Mouse (Mus musculus): ENCODE results near the gene Map4k5. TPM values are rescaled to one million over a fixed set of nuclear protein-coding genes. Genes with fewer than 3 reads are reported as not detected.

The Map4k5 gene
- total RNA-seq, 2 experiments from 2014 or later = 38.7 to 40.7 TPM

DNA sequence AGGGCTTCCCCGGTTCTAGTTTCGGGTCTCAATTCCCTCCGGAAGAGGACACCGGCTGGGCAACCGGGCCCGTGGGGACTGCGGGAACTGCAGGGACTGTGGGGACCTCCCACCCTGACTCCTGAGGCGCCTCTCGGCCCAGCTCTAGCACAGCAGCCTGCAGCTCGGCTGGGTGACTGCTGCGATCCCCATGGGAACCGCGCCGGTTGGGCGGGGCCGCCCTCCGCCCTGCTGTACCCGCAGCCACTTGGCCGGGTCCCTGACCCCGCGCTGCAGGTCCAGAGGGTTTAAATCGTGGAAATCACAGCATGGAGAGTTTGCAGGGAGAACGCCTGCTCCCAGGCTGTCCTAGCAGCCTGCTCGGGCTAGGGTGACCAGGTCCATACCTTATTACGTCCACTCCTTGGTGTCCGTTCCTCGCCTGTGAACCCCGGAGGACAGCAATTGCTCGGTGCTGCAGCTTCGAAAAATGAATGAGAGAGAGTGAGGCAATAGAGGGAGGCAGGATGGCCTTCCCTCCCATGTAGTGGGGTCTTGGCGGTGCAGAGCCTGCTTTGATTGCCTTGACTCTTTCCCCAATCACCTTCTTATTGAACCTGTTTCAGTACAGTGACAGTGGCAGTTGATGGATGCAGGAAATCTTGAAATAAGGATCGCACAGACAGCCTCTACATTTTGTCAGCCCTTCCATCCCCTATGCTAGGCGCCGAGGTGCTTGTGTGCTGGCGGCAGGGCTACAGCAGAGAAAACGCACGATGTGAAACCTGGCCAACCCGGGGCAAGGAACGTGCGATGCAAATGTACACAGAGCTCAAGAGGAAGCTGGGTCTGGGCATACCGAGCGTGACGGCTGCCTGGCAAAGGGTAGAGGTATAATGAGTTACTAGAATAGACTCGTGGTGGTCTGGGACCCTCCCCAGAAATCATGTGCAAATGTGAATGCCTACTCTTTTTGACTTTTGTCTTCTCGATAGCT lies 102.2 kb downstream of the Map4k5 start, which contains the start of gene Cdkl1:
Cdkl1 (minus strand) TSS at position 738 of the 976 bp plus-strand sequence.
- peak; percentile 55 to 61 for DNase-seq
- intact Hi-C loops (cut with DNase I) = no loop called here

DNA sequence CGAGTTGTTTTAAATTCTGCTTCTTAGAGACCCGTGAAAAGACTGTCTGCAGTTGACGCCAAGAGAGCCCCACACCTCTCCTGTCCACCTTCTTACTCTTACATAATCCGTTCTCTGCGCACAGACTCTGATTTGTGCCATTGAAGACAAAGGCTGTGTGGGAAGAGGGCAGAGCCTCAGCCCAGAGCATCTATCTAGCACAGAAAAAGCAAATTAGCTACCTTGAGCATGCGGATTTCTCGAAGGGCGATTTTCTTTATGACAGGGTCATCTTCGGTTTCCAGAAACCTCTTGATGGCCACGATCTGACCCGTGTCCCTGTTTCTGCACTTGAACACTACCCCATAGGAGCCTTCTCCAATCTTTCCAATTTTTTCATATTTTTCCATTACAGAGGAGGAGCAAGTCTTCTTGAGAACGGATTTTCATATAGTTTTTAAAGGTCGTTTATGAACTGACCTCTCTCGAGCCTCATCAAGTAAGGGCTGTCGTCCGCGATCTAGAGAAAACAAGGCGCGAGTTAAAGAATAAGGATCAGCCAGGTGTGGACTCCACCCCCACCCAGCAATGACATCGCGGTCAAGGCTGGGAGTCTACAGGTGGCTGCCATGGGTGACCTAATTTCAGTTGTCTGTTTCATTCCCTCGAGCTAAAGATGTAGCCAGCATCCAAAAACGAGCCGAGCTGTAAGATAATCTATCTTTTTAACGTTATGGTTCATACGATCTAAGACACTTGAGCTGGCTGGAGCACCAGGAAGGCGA lies 103.1 kb downstream of the Map4k5 start:
- DNase-seq = no peak
- intact Hi-C loops (cut with DNase I) = no loop called here

DNA sequence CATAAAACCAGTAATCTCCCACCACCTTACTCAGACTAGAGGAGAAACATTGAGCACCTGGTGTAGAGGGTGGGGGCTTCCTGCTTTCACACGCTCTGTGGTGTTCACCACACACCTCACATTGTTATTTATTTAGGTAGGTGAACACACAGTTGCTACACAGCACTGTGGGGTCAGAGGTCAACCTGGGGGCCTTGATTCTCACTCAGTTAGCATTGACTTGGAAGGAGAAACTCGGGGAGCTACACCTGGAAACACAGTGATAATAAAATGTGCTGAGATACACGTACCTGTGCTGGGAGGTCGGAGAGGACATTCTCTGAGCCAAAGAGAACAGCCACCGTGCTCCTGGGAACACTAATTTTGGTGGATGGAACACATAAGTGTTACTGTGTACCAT lies 104.6 kb downstream of the Map4k5 start:
- intact Hi-C loops (cut with DNase I) = no loop called here
- DNase-seq = no peak

DNA sequence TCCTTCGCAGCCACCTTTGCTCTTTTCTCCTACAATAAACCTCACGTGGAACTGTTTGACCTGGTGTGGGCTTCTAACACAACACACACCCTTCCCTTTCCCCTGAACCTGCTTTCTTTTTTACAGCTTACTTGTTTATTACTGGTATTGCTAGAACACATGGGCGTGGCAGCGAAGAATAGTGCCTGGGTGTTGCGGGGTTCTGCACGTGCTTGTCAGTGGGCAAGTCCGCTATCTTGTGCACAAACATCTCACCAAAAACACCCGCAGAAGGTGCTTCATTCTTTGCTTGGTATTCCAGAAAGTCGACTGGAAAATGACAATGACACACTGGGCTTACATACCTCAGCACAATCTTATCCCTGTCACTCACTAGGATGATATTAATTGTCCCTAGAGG lies 107.5 kb downstream of the Map4k5 start:
- no peak for DNase-seq
- intact Hi-C loops (cut with DNase I) = no loop called here

DNA sequence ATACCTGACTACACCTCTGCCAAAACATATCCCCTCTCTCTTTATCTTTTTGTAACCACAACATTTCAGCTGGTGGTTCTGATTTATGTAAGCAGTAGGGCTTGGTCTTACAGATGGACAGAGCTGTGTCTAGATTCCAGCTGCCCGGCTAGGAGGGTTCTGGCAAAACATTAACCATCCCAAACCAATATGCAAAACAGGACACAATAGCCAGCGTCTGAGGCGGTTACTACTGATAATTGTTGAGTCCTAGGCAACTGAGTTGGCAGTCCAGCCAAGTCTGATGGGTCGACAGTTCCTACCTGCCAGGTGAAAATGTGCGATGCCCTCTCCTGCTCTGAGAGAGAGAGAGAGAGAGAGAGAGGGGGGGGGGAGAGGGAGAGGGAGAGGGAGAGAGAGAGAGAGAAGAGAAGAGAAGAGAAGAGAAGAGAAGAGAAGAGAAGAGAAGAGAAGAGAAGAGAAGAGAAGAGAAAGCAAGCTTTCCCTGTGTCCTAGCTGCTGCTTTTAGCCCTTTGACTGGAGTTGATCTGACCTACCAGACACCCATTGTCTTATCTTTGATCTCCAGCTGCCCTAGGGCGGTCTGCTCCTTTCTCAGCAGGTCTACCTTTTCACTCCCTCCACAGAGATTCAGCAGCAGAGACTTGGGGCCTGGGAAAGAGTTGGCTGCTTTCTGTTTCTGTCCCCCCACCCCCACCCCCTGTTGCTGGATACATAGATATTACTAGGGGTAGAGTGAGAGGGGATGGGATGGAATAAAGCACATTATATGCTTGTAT lies 109.6 kb downstream of the Map4k5 start:
- no peak for DNase-seq
- intact Hi-C loops (cut with DNase I) = no loop called here

DNA sequence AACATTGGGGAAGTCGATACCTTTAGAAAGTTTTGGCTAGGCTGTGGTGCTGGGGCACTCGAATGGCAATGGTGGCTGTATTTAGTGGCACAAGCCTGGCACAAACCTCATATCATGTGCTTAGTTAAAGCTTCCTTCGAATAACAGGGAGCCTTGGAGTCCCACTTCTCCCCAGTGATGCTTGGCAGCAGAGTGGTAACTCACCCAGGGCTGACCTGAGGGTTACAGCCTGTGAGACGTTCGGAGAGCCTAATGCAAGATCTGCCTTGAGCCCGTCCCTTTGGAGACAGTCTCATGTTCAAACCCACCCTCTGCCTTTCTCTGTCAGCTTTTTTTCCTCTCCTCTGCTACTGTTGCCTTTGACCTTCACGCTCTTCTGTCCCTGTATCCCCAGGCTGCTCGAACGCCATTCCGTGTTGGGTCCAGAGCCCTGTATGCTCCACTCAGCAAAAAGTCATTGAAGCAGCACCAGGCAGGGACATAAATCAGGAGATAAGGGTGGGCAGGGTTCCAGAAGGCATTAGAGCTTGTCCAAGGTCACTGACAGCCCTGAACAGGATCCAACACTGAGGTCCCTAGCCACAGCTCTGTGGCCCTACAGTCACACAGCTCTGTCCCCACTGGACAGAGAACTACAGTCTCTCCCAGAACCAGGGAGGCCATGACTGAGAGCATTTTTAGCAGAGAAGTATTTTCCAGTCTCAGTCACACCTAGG lies 110.9 kb downstream of the Map4k5 start:
- intact Hi-C loops (cut with DNase I) = no loop called here
- DNase-seq = peak; percentile 31 to 40

DNA sequence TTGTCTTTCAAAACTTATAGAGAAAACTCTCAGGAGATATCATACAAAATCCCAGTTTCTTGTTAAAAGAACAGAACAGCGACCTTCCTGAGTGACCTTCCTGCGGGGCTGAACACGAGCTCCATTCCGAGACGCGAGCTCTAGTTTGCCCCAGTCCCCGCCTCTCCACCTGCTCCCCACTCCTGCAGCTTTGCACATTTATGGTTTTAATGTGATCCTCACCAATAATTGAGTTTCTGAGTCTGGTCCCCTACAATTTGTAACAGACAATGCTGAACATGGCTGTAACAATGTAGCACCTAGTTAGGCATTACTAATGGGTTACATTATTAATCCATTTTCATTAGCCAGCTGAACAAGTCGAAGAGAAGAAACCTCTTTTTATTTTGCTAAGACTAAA lies 111.5 kb downstream of the Map4k5 start:
- intact Hi-C loops (cut with DNase I) = no loop called here

DNA sequence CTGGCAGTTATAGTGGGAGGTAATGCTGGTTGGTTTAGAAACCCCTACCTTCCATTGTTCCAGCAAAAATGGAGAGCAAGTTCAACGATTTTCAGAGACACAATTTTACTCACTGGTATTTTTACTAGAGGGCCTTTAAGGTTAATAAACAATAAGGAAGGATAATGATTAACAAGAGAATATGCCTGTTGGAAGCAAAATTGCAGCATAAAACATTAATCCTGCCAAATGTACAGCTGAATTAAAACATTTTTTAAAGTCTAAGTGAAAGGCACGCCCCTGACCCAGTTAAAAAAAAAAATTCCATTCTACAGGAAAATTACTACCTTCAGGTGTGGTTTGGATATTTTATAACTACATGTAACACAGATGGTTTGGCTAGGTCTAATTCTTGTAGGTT lies 115.0 kb downstream of the Map4k5 start:
- DNase-seq = no peak
- intact Hi-C loops (cut with DNase I) = no loop called here

More for the DNA sequence above, 111.5 kb downstream of the Map4k5 start:
- DNase-seq = no peak

DNA sequence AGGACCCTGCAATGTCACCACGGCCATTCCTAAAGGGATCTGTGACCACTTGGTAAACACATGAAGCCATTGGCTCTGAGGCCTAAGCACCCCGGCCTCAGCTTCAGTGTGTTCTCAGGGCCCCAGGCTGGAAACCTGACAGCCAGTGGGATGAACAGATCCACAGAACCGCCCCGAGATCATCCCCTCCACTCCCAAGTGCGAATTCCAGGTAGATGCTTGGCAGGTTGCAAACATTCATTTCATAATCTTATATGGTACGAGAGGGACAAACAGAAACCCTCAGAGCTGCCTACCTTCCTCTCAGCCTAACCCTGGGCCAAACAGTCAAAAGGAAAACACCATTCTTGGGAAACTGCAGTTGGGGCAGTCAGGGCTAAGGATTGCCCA lies 115.7 kb downstream of the Map4k5 start:
- intact Hi-C loops (cut with DNase I) = no loop called here
- DNase-seq = no peak

DNA sequence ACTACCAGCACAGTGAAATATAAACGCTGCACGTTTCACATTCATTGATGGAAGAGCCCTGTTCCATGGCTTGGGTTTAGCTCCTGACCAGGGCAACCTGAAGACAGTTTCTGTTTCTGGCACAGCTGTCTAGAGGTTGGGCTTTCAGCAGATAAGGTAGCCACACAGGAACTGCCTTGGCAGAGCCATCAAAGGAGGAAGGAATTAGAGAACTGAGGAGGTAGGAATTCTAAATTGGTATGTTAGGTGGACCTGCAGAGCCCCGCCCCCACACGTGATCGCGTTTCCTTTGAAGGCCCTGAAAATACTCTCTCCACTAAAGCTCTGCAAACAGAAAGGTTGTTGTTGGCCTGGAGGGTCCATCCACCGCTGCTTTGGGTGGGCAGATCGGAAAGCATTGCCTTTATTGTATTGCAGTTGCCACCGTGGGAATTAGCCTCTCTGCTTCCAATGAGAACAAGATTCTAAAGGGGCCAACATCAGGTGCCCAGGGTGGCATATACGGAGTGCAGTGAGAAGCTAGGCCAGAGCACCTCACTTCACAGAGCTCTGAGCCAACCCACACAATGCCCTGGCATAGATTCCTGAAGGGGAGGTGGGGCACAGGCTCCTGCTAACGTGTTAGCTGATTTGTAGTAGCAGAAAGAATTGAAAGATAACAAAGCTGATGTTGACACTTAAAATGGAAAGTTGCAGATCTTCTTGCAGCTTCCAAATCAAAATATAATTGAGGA lies 116.2 kb downstream of the Map4k5 start:
- no peak for DNase-seq
- intact Hi-C loops (cut with DNase I) = no loop called here

DNA sequence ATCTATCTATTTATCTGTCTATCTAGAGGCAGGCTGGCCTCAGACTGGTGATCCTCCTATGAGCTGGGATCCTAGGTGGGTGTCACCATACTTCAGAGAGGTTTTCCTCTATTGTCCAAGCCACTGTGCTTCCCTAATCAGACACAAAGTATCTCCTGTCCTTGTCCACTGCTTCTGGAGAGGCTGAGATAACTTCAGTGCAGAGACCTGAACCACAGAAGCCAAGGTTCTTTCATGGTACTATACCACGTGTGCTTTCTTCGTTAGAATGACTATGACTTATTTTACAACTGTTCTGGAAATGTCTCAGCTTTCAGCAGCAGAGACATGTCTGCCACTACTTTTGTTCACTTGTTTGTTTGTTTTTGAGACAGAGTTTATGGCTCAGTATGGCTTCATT lies 124.2 kb downstream of the Map4k5 start:
- DNase-seq = no peak
- intact Hi-C loops (cut with DNase I) = no loop called here

DNA sequence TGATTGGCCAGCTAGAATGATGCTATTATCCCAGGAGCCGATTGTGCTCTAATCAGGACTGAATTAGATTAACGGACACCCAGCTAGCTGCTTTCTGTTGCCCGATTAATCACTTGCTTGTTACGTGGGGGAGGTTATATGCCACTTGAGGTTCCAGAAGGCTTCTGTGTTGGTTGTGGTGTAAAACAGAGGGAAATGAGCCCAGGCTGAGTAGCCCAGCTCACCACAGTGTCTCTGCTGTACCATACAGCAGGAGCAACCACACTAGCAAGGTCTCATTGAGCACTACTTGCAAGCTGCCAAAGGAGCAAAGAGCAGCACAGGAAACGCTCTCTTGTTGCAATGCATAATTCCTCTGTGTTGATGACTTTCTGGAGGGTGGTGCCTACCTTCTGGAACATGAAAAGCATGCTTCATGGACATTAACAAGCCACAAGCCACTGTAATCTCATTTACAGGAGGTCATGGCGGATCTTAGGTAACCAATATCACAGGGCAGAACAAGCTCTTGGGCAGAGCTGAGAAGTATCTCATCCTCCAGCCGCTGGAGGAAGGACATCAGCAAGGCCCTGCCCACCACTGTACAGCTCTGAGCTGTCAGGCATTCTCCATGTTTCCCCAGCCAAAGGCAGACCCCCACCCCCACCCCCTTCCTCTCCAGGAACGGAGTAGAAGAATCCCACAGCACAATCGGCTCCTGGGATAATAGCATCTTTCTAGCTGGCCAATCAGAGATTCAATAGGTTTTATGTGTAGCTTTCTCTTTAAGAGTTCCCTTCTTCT lies 125.3 kb downstream of the Map4k5 start:
- intact Hi-C loops (cut with DNase I) = no loop called here
- no peak for DNase-seq

DNA sequence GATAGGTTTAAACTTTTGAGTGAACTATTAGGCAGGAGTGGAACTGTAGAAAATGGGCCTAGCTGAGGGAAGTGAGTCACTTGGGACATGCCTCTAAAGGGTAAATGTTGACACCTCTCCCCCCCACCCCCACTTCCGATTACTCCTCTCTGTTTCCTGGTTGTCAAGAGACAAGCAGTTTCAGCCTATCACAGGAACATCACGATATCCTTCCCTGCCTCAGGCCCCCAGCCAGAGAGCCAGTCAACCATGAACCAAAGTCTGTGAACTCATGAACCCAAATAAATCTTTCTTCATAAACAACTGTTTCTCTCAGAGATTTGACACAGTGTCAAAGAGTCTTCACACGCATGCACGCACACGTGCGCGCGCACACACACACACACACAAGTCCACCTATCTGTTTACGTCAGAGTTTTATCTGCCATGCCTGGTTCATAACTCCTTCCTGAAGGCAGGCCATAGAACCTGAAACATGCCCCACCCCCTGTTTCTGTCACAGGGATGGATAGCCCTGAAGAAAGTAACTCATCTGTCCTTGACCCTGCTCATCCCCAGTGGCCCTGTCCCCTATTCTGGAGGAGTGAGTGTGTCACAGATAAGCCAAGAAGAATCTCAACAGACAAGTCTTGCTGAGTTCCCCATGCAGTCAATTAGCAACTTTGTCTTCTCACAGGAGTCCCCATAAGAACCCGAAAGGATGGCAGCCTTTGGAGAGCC lies 126.7 kb downstream of the Map4k5 start:
- intact Hi-C loops (cut with DNase I) = no loop called here

DNA sequence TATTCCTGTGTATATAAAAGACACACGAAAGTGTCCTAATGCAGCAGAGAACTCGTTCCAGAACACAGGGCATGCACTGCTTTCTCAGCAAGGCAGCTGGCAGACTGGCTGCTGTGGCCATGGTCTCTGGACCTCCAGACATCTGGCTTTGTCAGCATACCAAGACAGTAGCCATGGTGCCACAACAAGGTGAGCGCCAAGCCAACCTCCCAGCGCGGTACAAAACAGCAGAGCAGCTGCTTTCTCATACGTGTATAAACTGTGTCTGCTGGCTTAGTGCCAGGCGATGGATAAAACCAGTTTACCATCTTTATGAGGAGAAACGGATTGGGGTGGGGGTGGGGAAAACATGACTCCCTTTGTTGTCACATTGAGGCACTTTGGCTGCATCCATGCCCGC lies 127.5 kb downstream of the Map4k5 start:
- intact Hi-C loops (cut with DNase I) = no loop called here
- DNase-seq = no peak

More for the DNA sequence above, 126.7 kb downstream of the Map4k5 start:
- no peak for DNase-seq

DNA sequence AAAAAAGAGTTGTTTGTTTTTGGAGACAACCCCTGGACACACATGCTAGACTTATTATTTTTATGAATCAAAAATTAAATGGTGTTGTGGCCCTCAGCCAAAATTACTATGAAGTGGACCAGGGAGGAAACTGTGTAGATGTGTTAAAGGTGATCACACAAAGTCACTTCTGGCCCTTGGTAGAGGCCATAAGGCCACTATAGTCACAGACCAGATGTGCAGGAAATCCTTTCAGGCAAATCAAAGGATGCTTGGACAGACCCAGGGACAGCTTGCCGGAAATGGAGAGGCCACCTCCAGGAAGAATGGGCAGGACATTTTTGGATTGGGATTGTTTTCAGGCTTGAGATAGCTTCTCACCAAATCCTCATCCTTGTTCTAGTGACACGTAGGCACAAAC lies 131.4 kb downstream of the Map4k5 start:
- peak; percentile 28 to 45 for DNase-seq
- intact Hi-C loops (cut with DNase I) = no loop called here

DNA sequence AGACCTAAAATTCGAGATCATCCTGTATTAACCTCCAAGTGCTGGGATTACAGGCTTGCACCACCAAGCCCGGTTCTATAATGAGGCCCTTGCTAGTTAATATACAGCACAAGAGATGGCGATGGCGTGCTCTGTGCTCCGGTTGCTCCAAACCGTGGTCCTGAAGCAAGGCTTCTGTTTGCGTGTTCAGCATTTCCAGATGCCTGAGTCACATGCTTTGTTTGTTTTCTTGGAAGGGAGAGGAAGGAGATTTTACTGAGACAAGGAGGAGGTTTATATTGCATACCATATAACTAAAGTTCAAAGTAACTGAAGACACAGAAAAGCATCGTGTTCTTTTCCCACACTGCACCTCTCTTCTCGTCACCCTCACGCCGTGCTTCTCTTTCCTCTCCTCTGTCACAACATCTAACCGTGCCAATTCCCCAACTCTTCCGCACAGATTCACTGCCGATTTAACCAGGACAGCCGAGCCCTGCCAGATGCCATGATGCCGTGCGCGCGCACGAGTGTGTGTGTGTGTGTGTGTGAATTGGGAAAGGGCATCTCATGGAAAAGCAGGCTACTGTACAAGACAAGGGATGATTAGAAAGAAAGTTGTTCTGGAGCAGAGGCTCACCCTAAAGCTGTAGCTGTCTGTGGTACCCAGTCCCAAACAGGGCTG lies 132.1 kb downstream of the Map4k5 start:
- no peak for DNase-seq
- intact Hi-C loops (cut with DNase I) = no loop called here

DNA sequence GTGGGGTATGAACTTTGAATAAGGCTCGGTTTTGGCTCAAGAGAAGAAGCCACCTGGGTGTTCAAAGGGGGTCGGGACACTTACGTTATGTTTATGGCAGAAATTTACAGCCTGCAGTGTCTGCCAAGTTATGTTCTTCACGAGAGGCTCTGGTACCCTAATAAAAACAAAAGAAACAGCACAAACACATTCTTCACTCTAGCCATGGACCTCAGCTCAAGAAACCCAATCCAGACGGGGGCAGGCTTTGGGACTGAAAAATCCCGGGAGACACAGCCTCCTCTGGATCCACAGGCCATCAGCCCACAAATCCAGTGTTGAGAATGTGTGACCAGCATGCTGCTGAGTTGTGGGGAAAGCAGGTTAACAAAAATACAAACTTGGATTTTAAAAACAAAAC lies 133.0 kb downstream of the Map4k5 start:
- no peak for DNase-seq
- intact Hi-C loops (cut with DNase I) = no loop called here

Data from heart, postnatal 10 days (tissue).